Mouse (Mus musculus) limb, embryonic 10.5 days (tissue): ENCODE measurements around the gene Cfap54. TPM values are rescaled to one million over a fixed set of nuclear protein-coding genes. Genes with fewer than 3 reads are reported as not detected.

Source experiments
- DNase-seq: peaks from one replicate; pipeline ENCODE4 v3.0.0-alpha.2; 2017; ENCODE audit warnings: low spot score
- H3K27ac ChIP-seq: fragments of 300-500 bp; sonication (generic); 2 replicates; pipeline ENCODE4 v1.5.1; 2016; ENCODE audit warnings: mild to moderate bottlenecking
- H3K27me3 ChIP-seq: fragments of 300-500 bp; sonication (generic); 2 replicates; pipeline ENCODE4 v1.6.1; 2016; ENCODE audit warnings: low read depth, mild to moderate bottlenecking; ENCODE audit not compliant: poor library complexity, severe bottlenecking
- H3K36me3 ChIP-seq: fragments of 300-500 bp; sonication (generic); 2 replicates; pipeline ENCODE4 v1.6.1; 2016; ENCODE audit warnings: mild to moderate bottlenecking, moderate library complexity
- H3K4me1 ChIP-seq: fragments of 300-500 bp; sonication (generic); 2 replicates; pipeline ENCODE4 v1.6.1; 2016
- H3K4me3 ChIP-seq: fragments of 300-500 bp; sonication (generic); 2 replicates; pipeline ENCODE4 v1.5.1; 2016; ENCODE audit warnings: mild to moderate bottlenecking, moderate library complexity
- H3K9me3 ChIP-seq: fragments of 300-500 bp; sonication (generic); replicated peaks from 2 replicates; pipeline ENCODE4 v1.6.1; 2016; ENCODE audit warnings: mild to moderate bottlenecking
- WGBS: fragments of 180-500 bp; shearing (Covaris S2); methylation state at CpG from one replicate; pipeline ENCODE4 v1.1.7; 2016; 5-methylcytosine and 5-hydroxymethylcytosine counted together
- polyA plus RNA-seq: library from polyadenylated mRNA; unstranded; fragments of >200 nt; fragmentation: Nextera tagmentation; extraction: Ambion mirVana; gene quantifications from 2 replicates; pipeline ENCODE4 v1.2.1, GENCODE M21; 2016

The Cfap54 gene
- polyA plus RNA-seq, 1 experiment from 2014 or later = 0.08 TPM

DNA sequence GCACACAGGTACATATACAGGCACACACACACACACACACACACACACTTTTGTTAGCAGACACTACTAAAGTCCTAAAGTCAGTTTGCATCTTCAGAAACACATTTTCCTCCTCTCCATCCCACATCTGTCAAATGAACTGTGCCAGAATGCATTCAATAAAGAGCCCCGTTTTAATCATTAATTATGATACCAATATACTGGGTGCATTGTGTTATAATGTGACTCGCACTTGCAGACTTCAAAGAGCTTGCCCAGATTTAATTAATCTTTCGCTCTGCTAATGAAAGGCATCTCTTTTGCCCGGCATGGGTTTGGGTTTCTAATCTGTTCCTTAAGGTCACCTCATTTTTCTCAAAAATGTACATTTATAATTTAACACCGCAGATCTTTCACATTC lies 327.1 kb downstream of the Cfap54 start:
- Histone ChIP-seq H3K27me3 (no peaks in the 10 kb centered on the region), H3K4me3 (no peak overlapping the region), H3K4me1 (no peaks in the 10 kb centered on the region), H3K36me3 (no peaks in the 10 kb centered on the region), H3K9me3 (no peaks in the 10 kb centered on the region), H3K27ac (no peak overlapping the region)
- no peak for DNase-seq
- 92% methylated on average over 5 of the region's 5 CpGs for WGBS

DNA sequence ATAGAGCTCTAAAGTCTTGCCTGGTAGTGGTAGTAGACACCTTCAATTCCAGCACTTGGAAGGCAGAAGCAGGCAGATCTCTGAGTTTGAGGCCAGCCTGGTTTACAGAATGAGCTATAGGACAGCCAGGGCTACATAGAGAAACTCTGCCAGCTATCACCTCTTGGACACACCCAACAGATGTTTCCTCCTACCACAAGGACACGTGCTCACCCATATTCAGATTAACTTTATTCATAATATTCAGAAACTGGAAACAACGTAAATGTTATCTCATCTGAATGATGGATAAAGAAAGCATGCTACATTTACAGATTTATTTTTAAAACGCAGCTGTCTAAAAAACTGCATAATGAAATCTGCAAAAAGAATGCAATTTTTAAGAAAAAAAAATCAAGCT lies 351.1 kb downstream of the Cfap54 start:
- Histone ChIP-seq H3K9me3 (no peaks in the 10 kb centered on the region), H3K4me3 (no peak overlapping the region), H3K4me1 (no peaks in the 10 kb centered on the region), H3K27ac (no peak overlapping the region), H3K27me3 (no peaks in the 10 kb centered on the region), H3K36me3 (no peaks in the 10 kb centered on the region)
- DNase-seq = no peak
- WGBS = 94% methylated on average over 3 of the region's 3 CpGs

DNA sequence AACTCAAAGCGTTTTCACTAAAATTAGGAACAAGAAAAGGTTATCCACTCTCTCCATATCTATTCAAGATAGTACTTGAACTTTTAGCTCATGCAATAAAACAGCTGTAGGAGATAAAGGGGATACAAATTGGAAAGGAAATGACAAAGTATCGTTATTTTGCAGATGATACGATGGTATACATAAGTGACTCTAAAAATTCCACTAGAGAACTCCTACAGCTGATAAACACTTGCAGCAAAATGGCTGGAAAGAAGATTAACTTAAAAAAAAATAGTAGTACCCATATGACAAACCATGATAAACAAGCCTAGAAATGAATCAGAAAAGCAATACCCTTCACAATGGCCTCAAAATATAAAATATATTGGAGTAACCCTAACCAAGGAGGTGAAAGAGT lies 352.7 kb downstream of the Cfap54 start:
- WGBS = 82% methylated on average over 3 of the region's 3 CpGs
- no peak overlapping the region for H3K4me3 ChIP-seq
- no peaks in the 10 kb centered on the region for H3K4me1 ChIP-seq
- H3K9me3 ChIP-seq = no peaks in the 10 kb centered on the region
- DNase-seq = no peak
- no peaks in the 10 kb centered on the region for H3K36me3 ChIP-seq
- H3K27ac ChIP-seq = no peak overlapping the region
- H3K27me3 ChIP-seq = no peaks in the 10 kb centered on the region

Other genes with a start within 250 kb of the Cfap54 start
- 13.9 and 15.4 TPM in 2 replicates for gene Cdk17, start 79.3 kb upstream of the Cfap54 start, polyA plus RNA-seq
- 34.0 and 36.0 TPM in 2 replicates for gene Elk3, start 229.5 kb upstream of the Cfap54 start, polyA plus RNA-seq